Mouse (Mus musculus): ENCODE data around the gene 4930558K02Rik. TPM values are rescaled to one million over a fixed set of nuclear protein-coding genes. Genes with fewer than 3 reads are reported as not detected.

Gene 4930558K02Rik
- polyA plus RNA-seq, 1 experiment from 2014 or later, result not detected

Other genes starting within 250 kb of the 4930558K02Rik start
- 0.47 TPM in 1 of 2 replicates, not detected in the other for gene Fasl, start 191.1 kb downstream of the 4930558K02Rik start, polyA plus RNA-seq (2014; fragmentation: Nextera tagmentation; extraction: Ambion mirVana)
- 28.6 and 39.6 TPM in 2 replicates for gene Suco, start 103.0 kb downstream of the 4930558K02Rik start, polyA plus RNA-seq (2014; fragmentation: Nextera tagmentation; extraction: Ambion mirVana)
- gene Pigc, start 10.4 kb downstream of the 4930558K02Rik start, polyA plus RNA-seq (2014; fragmentation: Nextera tagmentation; extraction: Ambion mirVana), result 34.7 and 38.4 TPM in 2 replicates

Measured in neural tube, embryonic 11.5 days (tissue).